8 mouse cellular contexts compared by ENCODE assay signal in the genomic region with DNA sequence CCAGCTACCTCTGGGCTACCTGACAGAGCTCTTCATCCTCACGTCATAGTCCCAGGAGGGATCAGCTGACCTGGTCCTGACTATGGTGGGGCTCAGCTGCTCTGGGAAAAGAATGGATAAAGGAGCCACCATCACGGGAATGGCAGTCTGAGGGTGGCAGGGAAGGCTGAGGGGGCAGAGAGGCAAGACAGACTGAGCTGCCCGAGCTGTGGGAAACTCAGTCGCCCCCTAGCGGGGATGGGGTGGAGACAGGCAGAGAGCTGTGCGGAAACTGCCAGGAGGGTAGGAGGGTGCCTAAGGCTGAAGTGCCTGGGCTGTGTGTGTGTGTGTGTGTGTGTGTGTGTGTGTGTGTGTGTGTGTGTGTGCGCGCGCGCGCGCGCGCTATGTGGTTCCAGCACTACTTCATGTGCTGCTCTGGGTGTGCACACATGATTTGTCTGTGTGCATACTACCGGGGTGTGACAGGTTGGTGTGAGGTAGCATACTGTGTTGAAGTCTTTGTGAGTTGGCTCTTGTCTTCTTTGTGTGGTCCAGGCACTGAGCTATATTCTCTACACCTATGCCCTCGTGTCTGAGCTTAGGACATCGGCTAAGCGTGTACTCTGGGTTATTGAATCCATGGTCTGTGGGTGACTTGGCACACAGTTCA. TPM values are rescaled to one million over a fixed set of nuclear protein-coding genes. Genes with fewer than 3 reads are reported as not detected.
A peak's percentile ranks its signal among the peaks of the same experiment; 100 is the strongest.
DNase-seq lines count a peak whose midpoint lies in the region; ATAC-seq and TF ChIP-seq lines count a peak whose summit lies in the region.
"Had no signal": no experiment of that assay in that cellular context is flagged by ENCODE, and none has a peak within 500 bp of the region (broad histone marks: within the 10 kb centered on the region; RNA-seq: fewer than 3 reads in every experiment).

No protein-coding gene starts in this region.

- DNase-seq in adipocyte (ENCODE audit: low spot score), result peak; percentile 3
- peak; percentile 52 for DNase-seq in gastrocnemius, postnatal 25 days
- peak; percentile 76 to 81 for DNase-seq in layer of hippocampus, postnatal 25 days (ENCODE audit: extremely low spot score in 1 of 2, low spot score in 1 of 2)
- DNase-seq in right cerebral cortex, postnatal 4 days, result peak; percentile 76

- peak; percentile 84 for ATAC-seq in common myeloid progenitor, adult 5-6 weeks (replicated peaks; ENCODE audit: low read depth, poor library complexity, severe bottlenecking)
- peak; percentile 68; the same call in 1 of the 2 replicates for ATAC-seq in megakaryocyte-erythroid progenitor cell, adult 5-6 weeks (replicated peaks; ENCODE audit: low FRiP score, low TSS enrichment, poor library complexity, severe bottlenecking)

- no peak overlapping the region for H3K4me3 ChIP-seq in ES-Bruce4 (ENCODE audit: low read depth, low read length)

- H3K27ac ChIP-seq in ES-Bruce4 (ENCODE audit: insufficient read depth, low read length), result no peak overlapping the region

- no peaks in the 10 kb centered on the region for H3K9me3 ChIP-seq in ES-Bruce4 (replicated peaks; ENCODE audit: control insufficient read depth, insufficient read depth, low read length, poor library complexity, severe bottlenecking)

- peak; percentile 49 for TF ChIP-seq CTCF in ES-Bruce4 (IDR thresholded peaks at IDR 0.05; ENCODE audit: low read depth, low read length)

- no peaks in the 10 kb centered on the region for H3K4me1 ChIP-seq in ES-Bruce4 (ENCODE audit: control insufficient read depth, insufficient read depth, low read length)

- no peaks in the 10 kb centered on the region for H3K36me3 ChIP-seq in ES-Bruce4 (ENCODE audit: control insufficient read depth, insufficient read depth, low read length, poor library complexity, severe bottlenecking)

- TF ChIP-seq POLR2A in ES-Bruce4 (IDR thresholded peaks at IDR 0.05; ENCODE audit: insufficient read depth, low read length), result no peak

- H3K9ac ChIP-seq in ES-Bruce4 (ENCODE audit: low read depth, poor library complexity, severe bottlenecking), result no peak overlapping the region

- no peak for TF ChIP-seq EP300 in ES-Bruce4 (IDR thresholded peaks at IDR 0.05; ENCODE audit: insufficient read depth, low read depth, low read length)

- no peaks in the 10 kb centered on the region for H3K27me3 ChIP-seq in ES-Bruce4 (ENCODE audit: control insufficient read depth, insufficient read depth, low read length, poor library complexity, severe bottlenecking)

RNA-seq across cellular contexts. Expression of a gene that starts 26.6 kb away (rescaled TPM):
- 0.07 TPM in 1 of 2 replicates, not detected in the other for polyA plus RNA-seq in ES-Bruce4 (2011; ENCODE audit: insufficient read depth, insufficient read length, low read depth, missing spikeins)
- 1.1 and 1.2 TPM in 2 replicates for total RNA-seq in common myeloid progenitor, adult 5-6 weeks (2017)
- total RNA-seq in gastrocnemius, postnatal 25 days (2021), result 10 to 100 TPM; 50.0 to 65.5 TPM
- total RNA-seq in layer of hippocampus, postnatal 25 days (2021), result 100 to 1,000 TPM; 105 to 112 TPM
- 1.1 and 10.7 TPM in 2 replicates for total RNA-seq in megakaryocyte-erythroid progenitor cell, adult 5-6 weeks (2014; fragmentation: Nextera tagmentation)
- 0.19 and 0.84 TPM in 2 replicates for total RNA-seq in megakaryocyte-erythroid progenitor cell, adult 5-6 weeks (2017)
- polyA plus RNA-seq: heart, embryonic 16.5 days had no signal

RNA-seq across cellular contexts. Expression of a gene that starts 46.6 kb away (rescaled TPM):
- not detected in 2 replicates for polyA plus RNA-seq in ES-Bruce4 (2011; ENCODE audit: insufficient read depth, insufficient read length, low read depth, missing spikeins)
- not detected in 2 replicates for total RNA-seq in common myeloid progenitor, adult 5-6 weeks (2017)
- total RNA-seq in gastrocnemius, postnatal 25 days (2021), result 10 to 100 TPM; 17.7 to 17.8 TPM
- not detected for total RNA-seq in layer of hippocampus, postnatal 25 days (2021)
- not detected in 2 replicates for total RNA-seq in megakaryocyte-erythroid progenitor cell, adult 5-6 weeks (2014; fragmentation: Nextera tagmentation)
- total RNA-seq in megakaryocyte-erythroid progenitor cell, adult 5-6 weeks (2017), result not detected in 2 replicates

Comparison
In these comparisons a context has a peak if more than half of its experiments do, and no peak if none do; other contexts are left out.
1. DNase-seq: peak in every context shown above with its lines; median percentile 78 in layer of hippocampus, postnatal 25 days; 76 in right cerebral cortex, postnatal 4 days; 52 in gastrocnemius, postnatal 25 days; 3 in adipocyte.
2. RNA of a gene that starts 26.6 kb away (total RNA-seq): 105 to 112 TPM in layer of hippocampus, postnatal 25 days and 50.0 to 65.5 TPM in gastrocnemius, postnatal 25 days; 0.19 to 10.7 TPM in megakaryocyte-erythroid progenitor cell, adult 5-6 weeks and 1.1 to 1.2 TPM in common myeloid progenitor, adult 5-6 weeks; every median in the first group is over 4 times any median in the second.
3. RNA of a gene that starts 46.6 kb away (total RNA-seq): 17.7 to 17.8 TPM in gastrocnemius, postnatal 25 days; not detected in layer of hippocampus, postnatal 25 days, not detected in megakaryocyte-erythroid progenitor cell, adult 5-6 weeks and not detected in common myeloid progenitor, adult 5-6 weeks; every median in the first group is over 10 times any median in the second.